Mouse (Mus musculus): ENCODE measurements around the gene Tmem191c. TPM values are rescaled to one million over a fixed set of nuclear protein-coding genes. Genes with fewer than 3 reads are reported as not detected.

Gene Tmem191c
- total RNA-seq, 2 experiments from 2014 or later: 118 to 134 TPM

DNA sequence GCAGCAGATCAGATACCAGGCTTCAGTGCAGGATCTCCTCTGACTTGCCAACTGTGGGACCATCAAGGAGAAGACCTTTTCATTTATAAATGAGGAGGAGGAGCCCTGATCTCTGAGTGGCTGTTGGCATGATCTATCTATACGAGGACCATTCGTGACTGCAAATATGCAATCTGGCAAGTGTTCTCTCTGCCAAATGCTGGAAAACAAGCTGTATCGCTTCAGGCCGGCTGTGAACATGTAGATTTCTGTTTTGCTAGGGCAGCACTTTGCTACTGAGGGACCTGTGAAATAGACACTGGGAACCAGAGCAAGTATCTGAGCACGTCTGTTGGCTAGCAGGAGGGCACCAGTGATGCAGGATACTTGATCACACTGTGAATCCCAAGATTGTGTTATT lies 36.7 kb downstream of the Tmem191c start:
- DNase-seq (ENCODE audit: low spot score in 2 of 2): no peak
- intact Hi-C loops (cut with DNase I): no loop called here

DNA sequence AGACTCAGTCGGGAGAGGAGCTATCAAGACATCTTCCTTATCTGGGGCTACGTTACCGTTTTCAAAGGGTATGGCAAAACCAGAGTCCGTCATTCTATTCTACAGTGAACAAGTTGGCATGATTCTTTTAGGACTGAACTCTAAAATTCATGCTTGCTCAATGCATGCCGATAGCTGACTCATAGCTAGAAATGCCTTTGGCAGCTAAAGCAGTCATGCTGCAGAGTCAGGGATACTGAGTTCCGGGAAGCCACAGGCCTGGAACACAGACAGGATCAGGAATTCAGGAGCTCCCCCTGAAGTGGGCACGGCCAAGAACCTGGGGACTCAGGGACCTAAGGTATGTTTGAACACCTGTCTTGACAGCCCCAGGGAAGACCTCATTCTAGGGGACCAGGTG lies 40.7 kb downstream of the Tmem191c start:
- intact Hi-C loops (cut with DNase I): no loop called here

DNA sequence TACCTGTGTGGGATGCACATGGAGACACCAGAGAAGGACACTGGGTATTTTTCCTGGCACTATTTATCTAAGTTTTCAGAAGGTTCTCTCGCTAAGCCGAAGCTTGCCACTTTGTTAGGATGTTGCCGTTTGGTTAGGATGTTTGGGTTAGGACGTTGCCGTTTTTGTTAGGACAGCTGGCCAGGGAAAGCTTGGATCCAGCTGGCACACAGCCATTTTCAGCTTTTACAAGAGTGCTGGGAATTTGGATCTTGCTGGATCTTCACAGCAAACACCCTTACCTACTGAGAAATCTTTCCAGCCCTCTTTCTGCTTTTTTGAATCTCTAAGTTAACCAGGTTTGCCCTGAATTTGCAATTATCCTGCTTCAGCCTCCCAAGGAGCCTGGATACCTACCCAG lies 45.6 kb downstream of the Tmem191c start:
- DNase-seq (ENCODE audit: low spot score in 2 of 2): peak in 1 of 2 experiments; percentile 28
- intact Hi-C loops (cut with DNase I): no loop called here

More for the DNA sequence above, 40.7 kb downstream of the Tmem191c start:
- no peak for DNase-seq (ENCODE audit: low spot score in 2 of 2)

DNA sequence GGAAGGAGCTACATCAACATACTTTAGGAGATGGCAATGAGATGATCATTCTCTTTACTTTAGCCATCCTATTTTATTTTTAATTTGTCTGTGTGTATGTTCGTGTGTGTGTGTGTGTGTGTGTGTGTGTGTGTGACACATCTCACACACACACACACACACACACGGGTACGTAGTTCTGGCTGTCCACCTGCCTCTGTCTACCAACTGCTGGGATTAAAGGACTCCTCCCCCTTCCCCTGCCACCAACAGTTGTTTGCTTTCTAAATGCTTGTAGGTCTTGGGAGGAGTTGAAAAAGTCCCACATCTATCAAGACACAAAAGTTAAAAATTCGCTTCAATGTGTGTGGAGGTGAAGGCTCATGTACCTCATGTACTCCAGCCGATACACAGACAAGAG lies 48.9 kb downstream of the Tmem191c start:
- DNase-seq (ENCODE audit: low spot score in 2 of 2): no peak
- intact Hi-C loops (cut with DNase I): no loop called here

DNA sequence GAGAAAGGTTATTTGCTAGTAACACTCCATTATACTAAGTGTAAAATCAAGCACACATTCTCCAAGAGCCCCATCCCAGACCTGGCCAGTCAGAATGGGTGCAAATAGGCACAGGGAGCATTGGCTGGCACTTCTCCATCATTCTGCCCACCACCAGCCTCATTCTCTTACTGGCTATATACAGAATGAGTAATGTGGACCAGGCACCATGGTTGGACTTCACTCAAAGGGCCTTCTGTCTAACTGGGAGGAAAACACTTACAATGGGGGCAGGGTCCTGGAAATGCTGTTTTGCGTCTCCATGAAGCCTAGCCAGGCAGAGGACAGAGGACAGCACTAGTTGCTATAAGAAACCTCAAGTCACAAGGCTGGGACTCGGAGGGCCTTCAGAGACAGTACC lies 50.2 kb downstream of the Tmem191c start:
- intact Hi-C loops (cut with DNase I): no loop called here
- DNase-seq (ENCODE audit: low spot score in 2 of 2): peak in 1 of 2 experiments; percentile 30

DNA sequence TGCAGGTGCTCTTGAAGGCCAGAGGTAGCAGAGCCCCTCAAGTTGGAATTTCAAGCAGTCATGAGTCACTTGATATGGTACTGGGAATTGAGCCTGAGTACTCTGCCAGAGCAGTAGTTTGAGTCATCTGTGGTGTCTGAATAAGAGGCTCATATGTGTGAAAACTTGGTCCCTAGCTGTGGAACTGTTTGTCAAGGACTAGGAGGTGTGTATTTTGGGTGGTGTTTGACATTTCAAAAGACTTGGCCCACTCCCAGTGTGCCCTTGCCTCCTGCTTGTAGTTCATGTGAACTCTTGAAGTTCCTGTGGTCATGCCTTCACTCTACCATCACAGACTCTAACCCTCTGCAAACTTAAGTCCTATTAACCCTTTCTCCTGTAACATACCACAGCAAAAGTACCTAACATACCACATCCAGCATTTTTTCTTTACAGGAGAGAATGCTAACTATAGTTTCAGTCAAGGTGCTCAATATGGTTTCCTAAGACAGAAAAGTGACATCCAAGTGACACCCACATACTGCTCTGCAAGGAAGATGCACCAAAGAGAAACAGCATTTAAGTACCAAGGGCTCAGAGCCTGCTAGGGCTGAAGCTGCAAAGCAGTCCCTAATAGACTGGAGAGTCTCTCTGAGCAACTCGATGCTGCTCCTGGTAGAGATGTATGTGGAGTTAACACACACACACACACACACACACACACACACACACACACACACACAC lies 54.1 kb downstream of the Tmem191c start:
- DNase-seq (ENCODE audit: low spot score in 2 of 2): peak; percentile 21 to 40
- intact Hi-C loops (cut with DNase I): no loop called here

DNA sequence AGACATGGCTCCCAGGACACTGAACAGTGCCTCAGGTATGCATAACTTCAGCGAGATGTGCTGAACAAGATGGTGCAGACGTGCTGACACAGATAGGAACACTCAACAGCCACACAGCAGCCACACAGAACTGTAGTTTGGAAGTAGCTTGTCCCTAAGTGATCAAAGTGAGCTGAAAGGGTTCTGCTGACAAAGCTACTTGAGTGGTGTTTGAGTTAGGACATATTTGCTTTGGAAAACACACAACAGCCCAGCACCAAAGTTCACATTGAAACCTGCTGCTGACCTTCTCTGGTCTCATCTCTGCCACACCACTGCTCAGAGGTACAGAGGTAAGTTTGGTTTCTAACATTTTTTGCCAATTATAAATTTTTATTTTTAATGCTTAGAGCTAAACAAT lies 55.2 kb downstream of the Tmem191c start, which contains the start of gene Serpind1:
TSS of gene Serpind1 (plus strand) at position 256 of the 400 bp plus-strand sequence.
- intact Hi-C loops (cut with DNase I): no loop called here
- no peak for DNase-seq (ENCODE audit: low spot score in 2 of 2)

DNA sequence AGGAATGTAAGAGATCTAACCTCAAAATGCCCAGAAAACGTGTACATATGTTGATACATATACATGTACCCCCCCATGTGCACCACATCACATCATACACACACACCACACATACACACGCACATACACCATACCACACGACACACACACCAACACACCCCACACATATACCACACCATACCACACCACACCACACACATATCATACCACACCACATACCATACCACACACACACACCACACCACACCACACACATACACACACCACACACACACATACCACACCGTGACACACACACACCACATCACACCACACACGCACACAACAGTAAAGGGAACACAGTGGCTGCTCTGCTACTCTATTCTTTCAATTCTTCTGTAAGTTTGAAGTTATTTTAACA lies 56.0 kb downstream of the Tmem191c start:
- no peak for DNase-seq (ENCODE audit: low spot score in 2 of 2)
- intact Hi-C loops (cut with DNase I): no loop called here

Other genes starting within 250 kb of the Tmem191c start
- 10 to 100 TPM; 61.7 to 62.2 TPM for gene Ypel1, start 206.4 kb upstream of the Tmem191c start, total RNA-seq (2021)
- gene Ppil2, start 164.8 kb upstream of the Tmem191c start, total RNA-seq (2021): 10 to 100 TPM; 84.7 to 85.2 TPM
- gene 2610318N02Rik, start 150.9 kb upstream of the Tmem191c start, total RNA-seq (2021): 1 to 10 TPM; 2.3 to 3.0 TPM
- 10 to 100 TPM; 16.8 to 23.1 TPM for gene Sdf2l1, start 143.7 kb upstream of the Tmem191c start, total RNA-seq (2021)
- 10 to 100 TPM; 37.4 to 38.2 TPM for gene Ydjc, start 131.5 kb upstream of the Tmem191c start, total RNA-seq (2021)
- gene Ccdc116, start 128.8 kb upstream of the Tmem191c start, total RNA-seq (2021): 1 to 10 TPM; 4.6 to 5.4 TPM
- 100 to 1,000 TPM; 143 to 144 TPM for gene Ube2l3, start 73.4 kb upstream of the Tmem191c start, total RNA-seq (2021)
- 1 to 10 TPM; 1.5 to 1.8 TPM for gene Rimbp3, start 67.5 kb upstream of the Tmem191c start, total RNA-seq (2021)
- gene Hic2, start 42.5 kb upstream of the Tmem191c start, total RNA-seq (2021): 1 to 10 TPM; 4.8 to 5.0 TPM
- 1 to 10 TPM; 1.8 TPM for gene Serpind1, start 55.3 kb downstream of the Tmem191c start, total RNA-seq (2021)
- 10 to 100 TPM; 26.7 to 29.3 TPM for gene Snap29, start 129.9 kb downstream of the Tmem191c start, total RNA-seq (2021)
- 100 to 1,000 TPM; 258 to 275 TPM for gene Pi4ka, start 130.2 kb downstream of the Tmem191c start, total RNA-seq (2021)
- gene Crkl, start 175.9 kb downstream of the Tmem191c start, total RNA-seq (2021): 10 to 100 TPM; 27.0 to 34.0 TPM
- 10 to 100 TPM; 40.8 to 48.3 TPM for gene Aifm3, start 213.5 kb downstream of the Tmem191c start, total RNA-seq (2021)
- gene Lztr1, start 232.6 kb downstream of the Tmem191c start, total RNA-seq (2021): 100 to 1,000 TPM; 163 to 176 TPM